8 mouse cellular contexts compared by ENCODE assay signal in the genomic region with DNA sequence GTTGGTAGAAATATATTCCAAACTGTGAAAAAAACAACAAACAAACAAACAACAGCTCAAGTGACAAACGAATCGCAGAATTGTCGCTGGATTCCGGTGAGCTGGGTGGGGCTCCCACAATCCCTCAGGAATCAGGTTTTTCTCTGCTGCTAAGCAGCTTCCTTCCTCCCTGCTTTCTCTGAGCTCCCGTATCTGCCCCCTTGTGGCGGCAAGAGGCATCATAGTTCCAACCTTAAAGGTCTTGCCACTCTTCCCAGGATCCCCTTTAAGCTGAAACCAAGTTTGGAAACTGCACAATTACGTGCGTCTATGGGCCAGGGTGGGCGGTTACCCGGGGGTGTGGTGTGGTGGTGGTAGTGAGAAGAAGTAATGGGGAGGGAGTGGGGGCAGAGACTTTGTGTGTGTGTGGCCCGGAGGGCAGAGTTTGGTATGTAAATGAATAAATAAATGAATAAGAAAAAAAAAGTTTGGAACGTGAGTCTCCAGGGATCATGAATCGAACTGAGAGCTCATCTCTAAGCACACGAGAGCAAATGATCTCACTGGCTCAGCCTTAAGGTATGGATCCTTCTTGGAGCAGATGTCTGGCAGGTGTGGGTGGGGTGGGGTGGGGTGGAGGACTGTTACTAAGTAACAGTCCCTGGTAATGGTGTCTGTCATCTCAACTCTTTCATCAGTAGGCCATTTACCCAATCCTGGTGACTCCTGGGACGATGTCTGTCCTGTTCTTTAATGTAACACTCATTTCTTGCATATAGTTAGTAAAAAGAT. TPM values are rescaled to one million over a fixed set of nuclear protein-coding genes. Genes with fewer than 3 reads are reported as not detected.
DNase-seq lines count a peak whose midpoint lies in the region; ATAC-seq and TF ChIP-seq lines count a peak whose summit lies in the region.

No protein-coding gene starts in this region.

- no peaks in the 10 kb centered on the region for H3K79me3 ChIP-seq in C2C12 (ENCODE audit: low read depth)

- no peaks in the 10 kb centered on the region for H3K9me3 ChIP-seq in heart, embryonic 15.5 days (replicated peaks)
- H3K9me3 ChIP-seq in liver, embryonic 13.5 days (replicated peaks), result no peaks in the 10 kb centered on the region
- no peaks in the 10 kb centered on the region for H3K9me3 ChIP-seq in neural tube, embryonic 11.5 days (ENCODE audit: control insufficient read depth, low read length)

- peak; percentile 42 for TF ChIP-seq CTCF in C2C12 (IDR thresholded peaks at IDR 0.05; ENCODE audit: control insufficient read depth, insufficient read depth, insufficient read length)
- peak; percentile 57 for TF ChIP-seq CTCF in bone marrow macrophage, adult 2 months (IDR thresholded peaks at IDR 0.05; ENCODE audit: low read depth, low read length)
- TF ChIP-seq CTCF in thymus, adult 2 months (IDR thresholded peaks at IDR 0.05; ENCODE audit: borderline replicate concordance, control insufficient read depth, extremely low read depth, insufficient read depth, low read length, poor library complexity), result peak; percentile 69; the same call in 1 of the 2 replicates

- ATAC-seq in heart, embryonic 15.5 days (replicated peaks; ENCODE audit: insufficient number of reproducible peaks, insufficient read depth, low FRiP score, low read depth), result peak; percentile 74
- ATAC-seq in liver, embryonic 13.5 days (ENCODE audit: low read depth), result peak; percentile 45; the same call in 1 of the 2 replicates
- peak; percentile 87 for ATAC-seq in neural tube, embryonic 11.5 days (ENCODE audit: insufficient read depth, low FRiP score, low TSS enrichment)

- H3K4me2 ChIP-seq in heart, embryonic 15.5 days, result peak overlapping the region; percentile 72
- peak overlapping the region; percentile 50 for H3K4me2 ChIP-seq in liver, embryonic 13.5 days
- peak overlapping the region; percentile 39 for H3K4me2 ChIP-seq in neural tube, embryonic 11.5 days (ENCODE audit: low read depth)

- no peaks in the 10 kb centered on the region for H3K36me3 ChIP-seq in C2C12 (ENCODE audit: control insufficient read depth, insufficient read depth)
- no peaks in the 10 kb centered on the region for H3K36me3 ChIP-seq in heart, embryonic 15.5 days
- no peaks in the 10 kb centered on the region for H3K36me3 ChIP-seq in liver, embryonic 13.5 days
- H3K36me3 ChIP-seq in neural tube, embryonic 11.5 days (ENCODE audit: control insufficient read depth, insufficient read depth, low read length), result no peaks in the 10 kb centered on the region
- H3K36me3 ChIP-seq in thymus, adult 2 months (ENCODE audit: control insufficient read depth, insufficient read depth, low read length), result no peaks in the 10 kb centered on the region

- no peak overlapping the region for H3K27ac ChIP-seq in bone marrow macrophage, adult 2 months (ENCODE audit: insufficient read depth, low read depth, low read length)
- H3K27ac ChIP-seq in heart, embryonic 15.5 days, result peak overlapping the region; percentile 61
- H3K27ac ChIP-seq in liver, embryonic 13.5 days, result no peak overlapping the region
- H3K27ac ChIP-seq in neural tube, embryonic 11.5 days (ENCODE audit: low read depth, low read length), result 0 out of 2 replicates have a peak overlapping the region, but pooled peaks have one; percentile 64
- no peak overlapping the region for H3K27ac ChIP-seq in thymus, adult 2 months (ENCODE audit: control insufficient read depth, insufficient read depth, low read length)

- no peak for TF ChIP-seq POLR2A in bone marrow macrophage, adult 2 months (IDR thresholded peaks at IDR 0.05; ENCODE audit: borderline replicate concordance, low read depth, low read length)
- no peak for TF ChIP-seq POLR2A in thymus, adult 2 months (IDR thresholded peaks at IDR 0.05; ENCODE audit: control insufficient read depth, extremely low read depth, insufficient read depth, low read length, poor library complexity)

- peak; percentile 66 for DNase-seq in fibroblast of lung, adult 2 months (ENCODE audit: low read depth)
- DNase-seq in kidney, postnatal 14 days, result peak; percentile 78
- peak; percentile 4 for DNase-seq in liver, embryonic 13.5 days
- peak; percentile 86 for DNase-seq in neural tube, embryonic 11.5 days (ENCODE audit: low spot score)
- peak; percentile 67 for DNase-seq in thymus, adult 2 months

- H3K4me3 ChIP-seq in C2C12 (ENCODE audit: insufficient read depth, poor library complexity, severe bottlenecking), result peak overlapping the region; percentile 38
- H3K4me3 ChIP-seq in bone marrow macrophage, adult 2 months (ENCODE audit: insufficient read depth, low read length), result peak overlapping the region; percentile 65
- peak overlapping the region; percentile 63 for H3K4me3 ChIP-seq in heart, embryonic 15.5 days
- peak overlapping the region; percentile 44 for H3K4me3 ChIP-seq in liver, embryonic 13.5 days (replicated peaks)
- H3K4me3 ChIP-seq in neural tube, embryonic 11.5 days (ENCODE audit: low read depth, low read length), result peak overlapping the region; percentile 40
- H3K4me3 ChIP-seq in thymus, adult 2 months (ENCODE audit: control insufficient read depth, insufficient read depth, low read length), result peak overlapping the region; percentile 57

- H3K27me3 ChIP-seq in C2C12 (ENCODE audit: control insufficient read depth, insufficient read depth, insufficient read length), result no peaks in the 10 kb centered on the region
- no peaks in the 10 kb centered on the region for H3K27me3 ChIP-seq in heart, embryonic 15.5 days
- no peaks in the 10 kb centered on the region for H3K27me3 ChIP-seq in liver, embryonic 13.5 days
- no peaks in the 10 kb centered on the region for H3K27me3 ChIP-seq in neural tube, embryonic 11.5 days (ENCODE audit: control insufficient read depth, insufficient read depth, low read length)
- H3K27me3 ChIP-seq in thymus, adult 2 months (ENCODE audit: control insufficient read depth, insufficient read depth, low read length), result no peaks in the 10 kb centered on the region

- 19% methylated on average over 15 of the region's 15 CpGs for WGBS in heart, embryonic 15.5 days
- 13% methylated on average over 15 of the region's 15 CpGs for WGBS in liver, embryonic 13.5 days (ENCODE audit: insufficient replicate concordance)
- 19% methylated on average over 15 of the region's 15 CpGs for WGBS in neural tube, embryonic 11.5 days
- 21% methylated on average over 15 of the region's 15 CpGs for WGBS in thymus, adult 2 months

- H3K79me2 ChIP-seq in C2C12 (ENCODE audit: control insufficient read depth, insufficient read depth), result no peaks in the 10 kb centered on the region

- H3ac ChIP-seq in C2C12 (ENCODE audit: control insufficient read depth, insufficient read length, low read depth), result no peak overlapping the region

- H3K9ac ChIP-seq in heart, embryonic 15.5 days, result peak overlapping the region; percentile 53
- no peak overlapping the region for H3K9ac ChIP-seq in liver, embryonic 13.5 days
- H3K9ac ChIP-seq in neural tube, embryonic 11.5 days (ENCODE audit: low read length), result peak overlapping the region; percentile 61

- peaks cover 9% of the 10 kb centered on the region for H3K4me1 ChIP-seq in bone marrow macrophage, adult 2 months (ENCODE audit: control insufficient read depth, insufficient read depth, low read length)
- H3K4me1 ChIP-seq in heart, embryonic 15.5 days (replicated peaks), result peaks cover 4% of the 10 kb centered on the region
- H3K4me1 ChIP-seq in liver, embryonic 13.5 days (replicated peaks), result no peaks in the 10 kb centered on the region
- no peaks in the 10 kb centered on the region for H3K4me1 ChIP-seq in neural tube, embryonic 11.5 days (ENCODE audit: control insufficient read depth, insufficient read depth, low read length)
- H3K4me1 ChIP-seq in thymus, adult 2 months (replicated peaks; ENCODE audit: control insufficient read depth, insufficient read depth, low read length), result peaks cover 7% of the 10 kb centered on the region

TF ChIP-seq in C2C12, 6 proteins besides CTCF, POLR2A, EP300 and RAD21:
- TF ChIP-seq CEBPB (IDR thresholded peaks at IDR 0.05; ENCODE audit: low read depth), result no peak
- TF ChIP-seq FOSL1 (IDR thresholded peaks at IDR 0.05; ENCODE audit: insufficient read depth, low read length, poor library complexity, severe bottlenecking), result no peak
- no peak for TF ChIP-seq MAX (IDR thresholded peaks at IDR 0.05)
- no peak for TF ChIP-seq USF1 (IDR thresholded peaks at IDR 0.05; ENCODE audit: low read depth)

RNA-seq across cellular contexts. Expression of a gene that starts 1.0 kb away (rescaled TPM):
- not detected for polyA plus RNA-seq in C2C12 (2012; fragmentation: generic; extraction: Trizol)
- not detected in 2 replicates for polyA plus RNA-seq in bone marrow macrophage, adult 2 months (2012; ENCODE audit: insufficient read depth, insufficient read length, missing spikeins)
- polyA plus RNA-seq in heart, embryonic 15.5 days (2015; fragmentation: Nextera tagmentation; extraction: Ambion mirVana), result not detected in 2 replicates
- polyA plus RNA-seq in liver, embryonic 13.5 days (2015; fragmentation: Nextera tagmentation; extraction: Ambion mirVana), result not detected in 2 replicates
- polyA plus RNA-seq in neural tube, embryonic 11.5 days (2014; fragmentation: Nextera tagmentation; extraction: Ambion mirVana), result not detected in 2 replicates
- polyA plus RNA-seq in thymus, adult 2 months (2012; rRNA removed), result not detected in 2 replicates

Comparison
In these comparisons a context has a peak if more than half of its experiments do, and no peak if none do; other contexts are left out.
1. H3K27ac ChIP-seq: peak in heart, embryonic 15.5 days (single experiment) and neural tube, embryonic 11.5 days (single experiment); none in bone marrow macrophage, adult 2 months (single experiment), liver, embryonic 13.5 days (single experiment) and thymus, adult 2 months (single experiment).
2. DNase-seq: peak in every context shown above with its lines; median percentile 86 in neural tube, embryonic 11.5 days; 78 in kidney, postnatal 14 days; 67 in thymus, adult 2 months; 66 in fibroblast of lung, adult 2 months; 4 in liver, embryonic 13.5 days.
3. Peak in every context shown above with its lines, with median percentiles within 50 percentile points of each other: H3K4me3 ChIP-seq, CTCF ChIP-seq, ATAC-seq and H3K4me2 ChIP-seq.